Mouse (Mus musculus): Measurements from ENCODE around the gene Zglp1. TPM values are rescaled to one million over a fixed set of nuclear protein-coding genes. Genes with fewer than 3 reads are reported as not detected.
A peak's percentile ranks its signal among the peaks of the same experiment; 100 is the strongest.

Zglp1 gene
- total and polyA plus RNA-seq, 2 experiments from 2014 or later, result not detected

DNA sequence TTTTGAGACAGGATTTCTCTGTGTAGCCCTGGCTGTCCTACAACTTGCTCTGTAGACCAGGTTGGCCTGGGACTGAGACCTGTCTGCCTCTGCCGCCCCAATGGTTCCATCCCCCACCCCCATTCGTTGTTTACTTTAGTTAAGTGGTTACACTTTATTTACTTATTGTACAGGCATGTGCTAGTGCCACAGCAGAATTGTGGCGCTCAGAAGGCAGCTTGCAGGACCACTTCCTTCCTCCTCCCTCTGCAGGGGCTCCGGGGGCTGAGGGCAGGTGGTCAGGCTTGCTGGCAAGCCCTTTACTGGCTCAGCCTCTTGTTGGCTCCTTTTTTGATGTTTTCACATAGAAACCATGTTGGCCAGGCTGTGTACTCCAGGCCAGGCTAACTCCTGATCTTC, 49.7 kb downstream of the Zglp1 start:
- Histone ChIP-seq H3K9me3 (replicated peaks; ENCODE audit: control insufficient read depth, low read length) (no peaks in the 10 kb centered on the region), H3K4me1 (ENCODE audit: control insufficient read depth, insufficient read depth) (no peaks in the 10 kb centered on the region; the same call in 1 of the 2 replicates), H3K36me3 (replicated peaks; ENCODE audit: control insufficient read depth, insufficient read depth, low read length) (no peaks in the 10 kb centered on the region), H3K27ac (ENCODE audit: low read depth) (no peak overlapping the region), H3K4me3 (ENCODE audit: low read depth, low read length) (peak overlapping the region; percentile 43), H3K27me3 (ENCODE audit: control insufficient read depth, insufficient read depth, low read length) (peaks cover 28% of the 10 kb centered on the region), H3K4me2 (ENCODE audit: low read depth, low read length) (peak overlapping the region; percentile 58), H3K9ac (replicated peaks; ENCODE audit: low read depth, low read length) (no peak overlapping the region)
- no peak for DNase-seq (ENCODE audit: low spot score)
- ATAC-seq (ENCODE audit: insufficient read depth, low read depth), result no peak
- TF ChIP-seq CTCF (IDR thresholded peaks at IDR 0.05; ENCODE audit: low read depth) (no peak), EP300 (IDR thresholded peaks at IDR 0.05; ENCODE audit: low read depth) (no peak)
- 28% methylated on average over 4 of the region's 4 CpGs for WGBS

DNA sequence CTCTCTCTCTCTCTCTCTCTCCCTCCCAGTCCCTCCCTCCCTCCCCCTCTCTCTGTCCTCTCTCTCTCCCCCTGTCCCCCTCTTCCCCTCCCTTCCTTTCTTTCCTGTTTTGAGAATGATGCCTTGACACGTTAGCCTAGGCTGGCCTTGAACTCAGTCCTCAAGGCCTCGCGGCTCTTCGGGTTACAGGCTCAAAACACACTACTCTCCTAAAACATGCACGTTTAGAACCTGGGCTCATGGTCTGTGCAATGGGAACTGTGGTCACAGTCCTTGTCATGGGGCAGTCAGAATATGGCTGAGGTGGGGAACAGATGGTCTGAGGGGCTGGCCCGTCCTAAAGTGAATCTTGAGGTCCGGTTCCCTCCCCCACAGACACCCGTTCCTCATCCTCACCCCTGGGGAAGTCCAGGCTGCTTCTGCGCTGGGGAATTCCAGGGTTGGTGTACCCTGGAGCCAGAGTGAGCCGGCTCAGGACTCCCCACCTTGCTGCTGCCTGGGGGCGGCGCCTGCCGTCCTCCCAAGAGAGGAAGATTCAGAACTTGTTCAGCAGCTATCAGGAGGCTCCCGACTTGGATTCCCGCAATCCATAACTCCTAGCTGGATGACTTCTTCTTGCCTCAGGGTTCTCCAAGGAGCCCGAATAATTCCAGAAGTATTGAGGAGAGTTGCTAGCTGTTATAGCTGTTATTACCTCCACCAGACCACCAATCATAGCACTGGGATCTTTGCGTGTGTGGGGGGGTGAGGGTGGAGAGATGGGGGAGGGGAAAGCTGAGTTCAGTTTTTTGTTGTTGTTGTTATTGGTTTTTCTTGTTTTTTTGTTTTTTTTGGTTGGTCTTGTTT, 50.3 kb downstream of the Zglp1 start:
- Histone ChIP-seq H3K4me1 (ENCODE audit: control insufficient read depth, insufficient read depth) (no peaks in the 10 kb centered on the region; the same call in 1 of the 2 replicates), H3K4me2 (ENCODE audit: low read depth, low read length) (peak overlapping the region; percentile 58), H3K27ac (ENCODE audit: low read depth) (peak overlapping the region; percentile 54; the same call in 1 of the 2 replicates), H3K4me3 (ENCODE audit: low read depth, low read length) (peak overlapping the region; percentile 43), H3K9me3 (replicated peaks; ENCODE audit: control insufficient read depth, low read length) (no peaks in the 10 kb centered on the region), H3K9ac (replicated peaks; ENCODE audit: low read depth, low read length) (no peak overlapping the region), H3K27me3 (ENCODE audit: control insufficient read depth, insufficient read depth, low read length) (peaks cover 28% of the 10 kb centered on the region), H3K36me3 (replicated peaks; ENCODE audit: control insufficient read depth, insufficient read depth, low read length) (no peaks in the 10 kb centered on the region)
- TF ChIP-seq EP300 (IDR thresholded peaks at IDR 0.05; ENCODE audit: low read depth), result no peak
- no peak for TF ChIP-seq CTCF (IDR thresholded peaks at IDR 0.05; ENCODE audit: low read depth)
- DNase-seq (ENCODE audit: low spot score), result no peak
- whole genome bisulfite sequencing, result 5% methylated on average over 17 of the region's 17 CpGs
- ATAC-seq (ENCODE audit: insufficient read depth, low read depth), result no peak

DNA sequence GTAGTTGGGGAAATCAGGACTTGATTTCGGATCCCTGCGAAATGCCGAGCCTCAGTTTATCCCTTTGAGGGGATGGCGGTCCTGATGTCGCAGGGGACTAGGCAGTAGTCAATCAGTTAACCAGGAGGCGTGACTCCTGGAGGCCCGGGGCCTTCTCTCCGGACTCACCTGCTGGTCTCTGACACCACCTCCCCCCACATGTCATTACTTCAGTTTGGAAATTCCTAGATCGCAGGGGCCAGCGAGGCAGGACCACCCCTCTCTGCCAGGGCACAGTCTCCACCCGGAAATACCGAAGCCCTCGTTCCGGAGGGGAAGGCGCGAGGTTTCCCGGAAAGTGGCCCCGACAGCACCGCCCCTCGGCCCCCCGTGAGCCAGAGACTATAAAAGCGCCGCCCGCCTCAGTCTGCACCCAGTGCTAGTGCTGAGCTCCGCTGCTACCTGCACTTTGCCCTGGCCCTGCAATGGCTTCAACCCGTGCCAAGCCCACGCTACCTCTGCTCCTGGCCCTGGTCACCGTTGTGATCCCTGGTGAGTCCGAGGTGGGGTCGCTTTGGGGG, 51.2 kb downstream of the Zglp1 start, which contains the start of gene Icam1:
Icam1 (plus strand) TSS at position 415 of the 560 bp plus-strand sequence.
- ATAC-seq (ENCODE audit: insufficient read depth, low read depth) (no peak), DNase-seq (ENCODE audit: low spot score) (no peak)
- Histone ChIP-seq H3K4me1 (ENCODE audit: control insufficient read depth, insufficient read depth) (no peaks in the 10 kb centered on the region; the same call in 1 of the 2 replicates), H3K9ac (replicated peaks; ENCODE audit: low read depth, low read length) (no peak within 1 kb of the TSS), H3K27ac (ENCODE audit: low read depth) (peak within 1 kb of the TSS; percentile 54), H3K9me3 (replicated peaks; ENCODE audit: control insufficient read depth, low read length) (no peaks in the 10 kb centered on the region), H3K36me3 (replicated peaks; ENCODE audit: control insufficient read depth, insufficient read depth, low read length) (no peaks in the 10 kb centered on the region), H3K27me3 (ENCODE audit: control insufficient read depth, insufficient read depth, low read length) (peaks cover 28% of the 10 kb centered on the region), H3K4me3 (ENCODE audit: low read depth, low read length) (peak within 1 kb of the TSS; percentile 43), H3K4me2 (ENCODE audit: low read depth, low read length) (peak within 1 kb of the TSS; percentile 58)
- no peak for TF ChIP-seq CTCF (IDR thresholded peaks at IDR 0.05; ENCODE audit: low read depth)
- no peak for TF ChIP-seq EP300 (IDR thresholded peaks at IDR 0.05; ENCODE audit: low read depth)
- under 1% methylated on average over 30 of the region's 30 CpGs for WGBS

DNA sequence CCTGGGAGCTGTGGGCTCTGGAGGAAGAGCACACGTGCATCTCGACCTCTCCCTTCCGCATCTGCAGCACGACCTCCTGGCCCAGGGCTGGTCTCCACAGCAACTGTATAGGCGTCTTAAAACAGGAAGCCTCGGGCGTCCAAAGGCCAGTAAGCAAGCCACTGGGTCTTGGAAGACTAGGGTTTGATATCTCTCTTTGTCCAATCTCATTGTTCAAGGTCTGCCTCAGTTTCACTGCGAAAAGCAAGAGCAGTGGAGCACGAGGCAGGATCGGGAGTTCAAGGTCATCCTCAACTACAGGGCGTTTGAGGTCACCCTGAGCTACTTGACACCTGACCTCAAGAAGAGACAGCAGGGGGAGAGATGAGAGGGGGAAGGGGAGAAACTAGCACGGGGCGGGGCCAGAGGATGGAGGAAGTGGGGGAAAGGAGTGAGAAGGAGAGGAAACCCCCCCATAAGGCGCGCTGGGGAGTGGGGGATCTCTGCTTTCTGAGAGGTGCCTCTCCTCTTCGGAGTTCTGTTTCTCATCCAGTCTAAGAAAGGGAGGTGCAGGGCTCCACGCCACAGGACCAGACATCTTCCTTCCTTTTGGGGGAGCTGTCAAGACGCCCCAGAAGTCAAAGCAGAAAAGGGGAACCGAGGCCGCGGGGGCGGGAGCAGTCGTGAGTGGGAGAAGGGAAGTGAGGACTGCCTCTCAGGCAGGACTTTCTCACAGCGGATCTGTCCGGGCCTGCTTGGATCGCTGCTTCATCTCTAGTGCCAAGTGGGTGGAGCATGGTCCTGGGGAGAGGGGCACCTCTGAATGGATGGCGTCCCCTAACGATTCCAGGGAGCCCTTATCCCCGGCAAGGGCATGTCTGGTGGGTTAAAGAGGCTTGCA, 52.0 kb downstream of the Zglp1 start:
- no peaks in the 10 kb centered on the region; the same call in 1 of the 2 replicates for H3K4me1 ChIP-seq (ENCODE audit: control insufficient read depth, insufficient read depth)
- DNase-seq (ENCODE audit: low spot score), result peak; percentile 44
- no peaks in the 10 kb centered on the region for H3K9me3 ChIP-seq (replicated peaks; ENCODE audit: control insufficient read depth, low read length)
- TF ChIP-seq EP300 (IDR thresholded peaks at IDR 0.05; ENCODE audit: low read depth), result no peak
- H3K27ac ChIP-seq (ENCODE audit: low read depth), result peak overlapping the region; percentile 54
- H3K27me3 ChIP-seq (ENCODE audit: control insufficient read depth, insufficient read depth, low read length), result peaks cover 28% of the 10 kb centered on the region
- WGBS, result 4% methylated on average over 29 of the region's 29 CpGs
- H3K36me3 ChIP-seq (replicated peaks; ENCODE audit: control insufficient read depth, insufficient read depth, low read length), result no peaks in the 10 kb centered on the region
- no peak overlapping the region for H3K9ac ChIP-seq (replicated peaks; ENCODE audit: low read depth, low read length)
- H3K4me2 ChIP-seq (ENCODE audit: low read depth, low read length), result peak overlapping the region; percentile 58
- peak; percentile 63 for ATAC-seq (ENCODE audit: insufficient read depth, low read depth)
- H3K4me3 ChIP-seq (ENCODE audit: low read depth, low read length), result peak overlapping the region; percentile 43

MicroRNAs within 50 kb of the gene (microRNA counts, 519-probe panel; counts per million panel counts)
- microRNA mmu-miR-1900, result not detected

Small RNA genes within 50 kb of the gene (microRNA-seq; reads per million reads assigned to microRNA genes)
- gene Mir1900 (not detected), gene Mir7082 (not detected)

Other genes with a start within 250 kb of the Zglp1 start
- not detected in 2 replicates for gene Rdh8, start 248.6 kb downstream of the Zglp1 start, total RNA-seq (2014; rRNA removed; ENCODE audit: low replicate concordance)
- gene Rdh8, start 248.6 kb downstream of the Zglp1 start, polyA plus RNA-seq (2015; fragmentation: Nextera tagmentation; extraction: Ambion mirVana), result not detected in 2 replicates
- gene A230050P20Rik, start 198.5 kb downstream of the Zglp1 start, total RNA-seq (2014; rRNA removed; ENCODE audit: low replicate concordance), result 4.0 and 6.8 TPM in 2 replicates
- 4.9 and 5.3 TPM in 2 replicates for gene A230050P20Rik, start 198.5 kb downstream of the Zglp1 start, polyA plus RNA-seq (2015; fragmentation: Nextera tagmentation; extraction: Ambion mirVana)
- gene Angptl6, start 187.4 kb downstream of the Zglp1 start, total RNA-seq (2014; rRNA removed; ENCODE audit: low replicate concordance), result 0.43 TPM in 1 of 2 replicates, not detected in the other
- 2.0 and 2.3 TPM in 2 replicates for gene Angptl6, start 187.4 kb downstream of the Zglp1 start, polyA plus RNA-seq (2015; fragmentation: Nextera tagmentation; extraction: Ambion mirVana)
- gene Ppan, start 178.9 kb downstream of the Zglp1 start, total RNA-seq (2014; rRNA removed; ENCODE audit: low replicate concordance), result 17.4 and 21.2 TPM in 2 replicates
- gene Ppan, start 178.9 kb downstream of the Zglp1 start, polyA plus RNA-seq (2015; fragmentation: Nextera tagmentation; extraction: Ambion mirVana), result 15.2 and 16.9 TPM in 2 replicates
- gene Eif3g, start 168.5 kb downstream of the Zglp1 start, total RNA-seq (2014; rRNA removed; ENCODE audit: low replicate concordance), result 74.5 and 86.8 TPM in 2 replicates
- gene Eif3g, start 168.5 kb downstream of the Zglp1 start, polyA plus RNA-seq (2015; fragmentation: Nextera tagmentation; extraction: Ambion mirVana), result 161 and 172 TPM in 2 replicates
- 27.4 and 56.9 TPM in 2 replicates for gene Dnmt1, start 107.2 kb downstream of the Zglp1 start, total RNA-seq (2014; rRNA removed; ENCODE audit: low replicate concordance)
- gene Dnmt1, start 107.2 kb downstream of the Zglp1 start, polyA plus RNA-seq (2015; fragmentation: Nextera tagmentation; extraction: Ambion mirVana), result 15.4 and 16.1 TPM in 2 replicates
- 6.9 and 7.4 TPM in 2 replicates for gene S1pr2, start 90.3 kb downstream of the Zglp1 start, total RNA-seq (2014; rRNA removed; ENCODE audit: low replicate concordance)
- gene S1pr2, start 90.3 kb downstream of the Zglp1 start, polyA plus RNA-seq (2015; fragmentation: Nextera tagmentation; extraction: Ambion mirVana), result 8.5 and 8.6 TPM in 2 replicates
- 239 and 285 TPM in 2 replicates for gene Mrpl4, start 64.4 kb downstream of the Zglp1 start, total RNA-seq (2014; rRNA removed; ENCODE audit: low replicate concordance)
- gene Mrpl4, start 64.4 kb downstream of the Zglp1 start, polyA plus RNA-seq (2015; fragmentation: Nextera tagmentation; extraction: Ambion mirVana), result 193 and 195 TPM in 2 replicates
- 16.2 and 19.1 TPM in 2 replicates for gene Icam1, start 51.1 kb downstream of the Zglp1 start, total RNA-seq (2014; rRNA removed; ENCODE audit: low replicate concordance)
- gene Icam1, start 51.1 kb downstream of the Zglp1 start, polyA plus RNA-seq (2015; fragmentation: Nextera tagmentation; extraction: Ambion mirVana), result 9.0 and 10.6 TPM in 2 replicates
- gene Icam4, start 37.7 kb downstream of the Zglp1 start, total RNA-seq (2014; rRNA removed; ENCODE audit: low replicate concordance), result 2.4 TPM in 1 of 2 replicates, not detected in the other
- gene Icam4, start 37.7 kb downstream of the Zglp1 start, polyA plus RNA-seq (2015; fragmentation: Nextera tagmentation; extraction: Ambion mirVana), result 1.3 and 1.6 TPM in 2 replicates
- not detected in 2 replicates for gene Icam5, start 35.0 kb downstream of the Zglp1 start, total RNA-seq (2014; rRNA removed; ENCODE audit: low replicate concordance)
- gene Icam5, start 35.0 kb downstream of the Zglp1 start, polyA plus RNA-seq (2015; fragmentation: Nextera tagmentation; extraction: Ambion mirVana), result 0.04 TPM in 1 of 2 replicates, not detected in the other
- gene Gm49373, start 6.0 kb upstream of the Zglp1 start, total RNA-seq (2014; rRNA removed; ENCODE audit: low replicate concordance), result 0.23 TPM in 1 of 2 replicates, not detected in the other
- 0.12 and 0.18 TPM in 2 replicates for gene Gm49373, start 6.0 kb upstream of the Zglp1 start, polyA plus RNA-seq (2015; fragmentation: Nextera tagmentation; extraction: Ambion mirVana)
- 63.8 and 79.5 TPM in 2 replicates for gene Fdx1l, start 6.5 kb upstream of the Zglp1 start, total RNA-seq (2014; rRNA removed; ENCODE audit: low replicate concordance)
- gene Fdx1l, start 6.5 kb upstream of the Zglp1 start, polyA plus RNA-seq (2015; fragmentation: Nextera tagmentation; extraction: Ambion mirVana), result 51.1 and 51.6 TPM in 2 replicates
- 0.66 and 1.6 TPM in 2 replicates for gene Gm38431, start 24.9 kb upstream of the Zglp1 start, total RNA-seq (2014; rRNA removed; ENCODE audit: low replicate concordance)
- gene Gm38431, start 24.9 kb upstream of the Zglp1 start, polyA plus RNA-seq (2015; fragmentation: Nextera tagmentation; extraction: Ambion mirVana), result 0.34 TPM in 2 replicates
- gene Raver1, start 24.9 kb upstream of the Zglp1 start, total RNA-seq (2014; rRNA removed; ENCODE audit: low replicate concordance), result 40.8 and 48.3 TPM in 2 replicates
- gene Raver1, start 24.9 kb upstream of the Zglp1 start, polyA plus RNA-seq (2015; fragmentation: Nextera tagmentation; extraction: Ambion mirVana), result 15.5 and 15.9 TPM in 2 replicates
- gene Tyk2, start 64.2 kb upstream of the Zglp1 start, total RNA-seq (2014; rRNA removed; ENCODE audit: low replicate concordance), result 16.7 and 17.9 TPM in 2 replicates
- gene Tyk2, start 64.2 kb upstream of the Zglp1 start, polyA plus RNA-seq (2015; fragmentation: Nextera tagmentation; extraction: Ambion mirVana), result 7.7 and 8.3 TPM in 2 replicates
- 32.9 and 50.1 TPM in 2 replicates for gene Cdc37, start 82.9 kb upstream of the Zglp1 start, total RNA-seq (2014; rRNA removed; ENCODE audit: low replicate concordance)
- 176 and 183 TPM in 2 replicates for gene Cdc37, start 82.9 kb upstream of the Zglp1 start, polyA plus RNA-seq (2015; fragmentation: Nextera tagmentation; extraction: Ambion mirVana)
- gene Pde4a, start 98.6 kb upstream of the Zglp1 start, total RNA-seq (2014; rRNA removed; ENCODE audit: low replicate concordance), result 10.2 and 14.6 TPM in 2 replicates
- 16.6 and 17.5 TPM in 2 replicates for gene Pde4a, start 98.6 kb upstream of the Zglp1 start, polyA plus RNA-seq (2015; fragmentation: Nextera tagmentation; extraction: Ambion mirVana)
- gene Keap1, start 172.3 kb upstream of the Zglp1 start, total RNA-seq (2014; rRNA removed; ENCODE audit: low replicate concordance), result 67.9 and 79.0 TPM in 2 replicates
- 42.7 and 45.7 TPM in 2 replicates for gene Keap1, start 172.3 kb upstream of the Zglp1 start, polyA plus RNA-seq (2015; fragmentation: Nextera tagmentation; extraction: Ambion mirVana)
- not detected in 2 replicates for gene S1pr5, start 181.3 kb upstream of the Zglp1 start, total RNA-seq (2014; rRNA removed; ENCODE audit: low replicate concordance)
- 0.10 and 0.15 TPM in 2 replicates for gene S1pr5, start 181.3 kb upstream of the Zglp1 start, polyA plus RNA-seq (2015; fragmentation: Nextera tagmentation; extraction: Ambion mirVana)
- 41.2 and 67.4 TPM in 2 replicates for gene Atg4d, start 198.2 kb upstream of the Zglp1 start, total RNA-seq (2014; rRNA removed; ENCODE audit: low replicate concordance)
- 53.6 and 56.1 TPM in 2 replicates for gene Atg4d, start 198.2 kb upstream of the Zglp1 start, polyA plus RNA-seq (2015; fragmentation: Nextera tagmentation; extraction: Ambion mirVana)
- gene Kri1, start 220.9 kb upstream of the Zglp1 start, total RNA-seq (2014; rRNA removed; ENCODE audit: low replicate concordance), result 7.0 and 16.3 TPM in 2 replicates
- gene Kri1, start 220.9 kb upstream of the Zglp1 start, polyA plus RNA-seq (2015; fragmentation: Nextera tagmentation; extraction: Ambion mirVana), result 5.9 and 9.1 TPM in 2 replicates
- gene Cdkn2d, start 224.3 kb upstream of the Zglp1 start, total RNA-seq (2014; rRNA removed; ENCODE audit: low replicate concordance), result 67.4 and 103 TPM in 2 replicates
- 65.8 and 67.5 TPM in 2 replicates for gene Cdkn2d, start 224.3 kb upstream of the Zglp1 start, polyA plus RNA-seq (2015; fragmentation: Nextera tagmentation; extraction: Ambion mirVana)
- gene Ap1m2, start 245.2 kb upstream of the Zglp1 start, total RNA-seq (2014; rRNA removed; ENCODE audit: low replicate concordance), result 0.46 and 0.57 TPM in 2 replicates
- gene Ap1m2, start 245.2 kb upstream of the Zglp1 start, polyA plus RNA-seq (2015; fragmentation: Nextera tagmentation; extraction: Ambion mirVana), result 0.15 TPM in 1 of 2 replicates, not detected in the other